Mouse (Mus musculus) olfactory bulb, adult 2 months (tissue): ENCODE results near the gene Rabif. TPM values are rescaled to one million over a fixed set of nuclear protein-coding genes. Genes with fewer than 3 reads are reported as not detected.
A peak's percentile ranks its signal among the peaks of the same experiment; 100 is the strongest.

Experiments
- H3K27ac ChIP-seq: fragments of 200-500 bp; 2 replicates; pipeline ENCODE4 v1.5.1; 2012; ENCODE audit warnings: low read depth, low read length; ENCODE audit not compliant: insufficient read depth
- H3K4me1 ChIP-seq: fragments of 200-500 bp; 2 replicates; pipeline ENCODE4 v1.6.1; 2012; ENCODE audit warnings: low read length; ENCODE audit not compliant: control insufficient read depth, insufficient read depth
- H3K4me3 ChIP-seq: fragments of 200-500 bp; 2 replicates; pipeline ENCODE4 v1.5.1; 2012; ENCODE audit warnings: mild to moderate bottlenecking, low read depth, low read length, moderate library complexity; ENCODE audit not compliant: insufficient read depth
- CTCF ChIP-seq: fragments of 200-500 bp; IDR thresholded peaks from 2 replicates; pipeline ENCODE4 v1.5.1; 2012; ENCODE audit warnings: low read depth, mild to moderate bottlenecking, low read length, moderate library complexity; ENCODE audit not compliant: insufficient read depth
- POLR2A ChIP-seq: fragments of 200-500 bp; IDR thresholded peaks from 2 replicates; pipeline ENCODE4 v1.6.1; 2012; ENCODE audit warnings: mild to moderate bottlenecking, low read depth, low read length, moderate library complexity; ENCODE audit not compliant: insufficient read depth
- WGBS: fragments of 180-500 bp; shearing (Covaris S2); methylation state at CpG from one replicate; pipeline ENCODE4 v1.1.7; 2018; 5-methylcytosine and 5-hydroxymethylcytosine counted together
- polyA plus RNA-seq: library from polyadenylated mRNA; stranded (reverse); fragments of >200 nt; gene quantifications from 2 replicates; pipeline ENCODE4 v1.2.4, GENCODE M21; 2012; ENCODE audit warnings: low replicate concordance; ENCODE audit not compliant: missing spikeins, insufficient read depth, insufficient read length

The Rabif gene
- polyA plus RNA-seq, 1 experiment: not detected

DNA sequence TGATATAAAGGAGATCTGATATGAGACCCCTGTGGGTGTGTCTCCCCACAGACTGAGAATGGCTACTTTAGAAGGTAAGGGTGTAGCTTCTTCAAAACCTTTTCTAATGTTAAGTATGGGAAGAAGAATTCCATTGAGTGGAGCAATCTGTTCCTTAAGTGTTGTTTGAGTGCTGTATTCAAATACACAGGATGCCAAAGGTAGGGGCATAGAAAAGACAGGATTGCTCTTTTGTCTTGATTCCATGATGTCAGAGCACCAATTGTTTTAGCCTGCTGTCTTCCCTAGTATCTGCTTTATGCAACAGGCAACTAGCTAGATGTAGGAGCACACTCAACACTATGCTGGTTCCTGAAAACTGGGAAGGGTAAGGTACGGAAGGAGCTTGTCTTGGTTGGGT is 40.6 kb downstream of the Rabif start:
- H3K4me3 ChIP-seq: no peak overlapping the region
- H3K4me1 ChIP-seq: no peaks in the 10 kb centered on the region
- TF ChIP-seq CTCF: no peak
- TF ChIP-seq POLR2A: no peak
- H3K27ac ChIP-seq: no peak overlapping the region
- 98% methylated on average over 1 of the region's 1 CpGs for WGBS

GRCm38 (mm10) chr1:134535513-134535912 is 41.1 kb downstream of the Rabif start:
- TF ChIP-seq POLR2A: no peak
- TF ChIP-seq CTCF: no peak

GRCm38 (mm10) chr1:134540610-134541009 is 46.2 kb downstream of the Rabif start:
- 97% methylated on average over 10 of the region's 10 CpGs for WGBS
- H3K4me3 ChIP-seq: no peak overlapping the region
- TF ChIP-seq CTCF (no peak), POLR2A (no peak)
- H3K4me1 ChIP-seq: no peaks in the 10 kb centered on the region
- H3K27ac ChIP-seq: no peak overlapping the region

More at GRCm38 (mm10) chr1:134535513-134535912, 41.1 kb downstream of the Rabif start:
- H3K27ac ChIP-seq: no peak overlapping the region
- H3K4me1 ChIP-seq: no peaks in the 10 kb centered on the region
- 70% methylated on average over 3 of the region's 3 CpGs for WGBS
- no peak overlapping the region for H3K4me3 ChIP-seq

GRCm38 (mm10) chr1:134548231-134548630 is 53.8 kb downstream of the Rabif start:
- Histone ChIP-seq H3K4me1 (no peaks in the 10 kb centered on the region), H3K27ac (no peak overlapping the region), H3K4me3 (no peak overlapping the region)
- TF ChIP-seq POLR2A (no peak), CTCF (no peak)
- WGBS: 71% methylated on average over 4 of the region's 4 CpGs

DNA sequence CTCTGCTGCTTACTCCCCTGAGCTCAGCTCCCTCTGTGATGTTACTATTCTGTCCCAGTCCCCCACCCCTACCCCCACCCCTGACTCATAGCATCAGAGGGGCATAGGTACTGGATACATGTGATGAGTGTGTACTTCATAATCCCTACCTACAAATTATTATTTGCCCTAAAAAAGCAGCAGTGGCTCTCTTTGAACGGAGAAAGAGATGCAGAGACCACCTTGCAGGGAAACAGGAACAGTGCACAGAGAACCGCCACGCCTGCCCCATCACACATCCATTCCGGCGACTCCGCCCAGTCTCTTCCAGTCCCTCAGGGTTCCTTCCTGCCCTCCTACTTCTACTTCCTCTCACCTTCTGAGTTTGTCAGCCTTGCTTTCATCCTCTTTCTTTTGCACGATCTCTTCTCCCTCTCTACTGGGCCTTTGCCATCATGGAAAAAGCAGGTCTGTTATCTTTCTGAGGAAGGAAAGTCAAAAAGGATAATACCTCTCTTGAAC is 55.2 kb downstream of the Rabif start, which contains the start of gene Mgat4e:
TSS of gene Mgat4e (minus strand) at position 51 of the 501 bp plus-strand sequence.
- Histone ChIP-seq H3K4me3 (no peak within 1 kb of the TSS), H3K27ac (no peak within 1 kb of the TSS), H3K4me1 (no peaks in the 10 kb centered on the region)
- TF ChIP-seq POLR2A: no peak
- TF ChIP-seq CTCF: no peak
- WGBS: 73% methylated on average over 7 of the region's 7 CpGs

DNA sequence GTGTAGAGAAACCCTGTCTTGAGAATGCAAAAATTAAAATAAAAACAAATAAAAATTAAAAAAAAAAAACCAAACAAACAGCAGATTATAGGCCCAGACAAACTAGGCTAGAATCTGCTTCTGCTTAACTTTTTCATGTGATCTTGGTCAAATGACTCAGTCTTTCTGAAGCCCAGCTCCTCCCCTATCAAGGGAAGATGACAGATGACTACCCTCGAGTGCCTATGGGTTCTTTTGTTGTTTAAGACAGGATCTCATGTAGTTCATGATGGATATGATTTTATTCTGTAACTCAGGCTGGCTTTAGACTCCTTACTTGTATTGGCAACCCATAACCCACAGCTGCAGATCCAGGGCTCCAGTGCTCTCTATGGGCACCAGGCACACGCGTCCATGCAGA is 57.4 kb downstream of the Rabif start:
- WGBS: 86% methylated on average over 3 of the region's 3 CpGs
- TF ChIP-seq POLR2A (no peak), CTCF (no peak)
- Histone ChIP-seq H3K27ac (no peak overlapping the region), H3K4me3 (no peak overlapping the region), H3K4me1 (peaks cover 6% of the 10 kb centered on the region)

DNA sequence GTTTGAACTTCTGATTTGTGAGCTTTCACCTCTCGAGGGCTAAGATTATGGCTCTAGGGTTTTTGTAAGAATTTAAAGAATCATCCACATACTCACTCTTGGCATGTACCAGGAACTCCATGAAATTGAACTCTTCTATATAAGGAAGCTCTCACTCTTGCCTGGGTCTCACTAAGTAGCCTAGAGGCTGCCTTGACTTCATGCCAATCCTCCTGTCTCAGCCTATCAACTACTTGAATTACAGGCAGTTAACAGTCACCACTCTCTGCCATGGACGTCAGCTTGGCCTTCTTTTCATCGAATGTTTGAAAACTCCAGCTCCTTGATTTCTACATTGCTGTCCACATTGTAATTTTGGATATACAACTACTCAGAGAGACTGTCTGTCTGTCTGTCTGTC is 57.9 kb downstream of the Rabif start:
- TF ChIP-seq POLR2A (no peak), CTCF (no peak)
- WGBS: 75% methylated on average over 3 of the region's 3 CpGs
- H3K4me3 ChIP-seq: no peak overlapping the region
- H3K27ac ChIP-seq: no peak overlapping the region
- H3K4me1 ChIP-seq: peaks cover 6% of the 10 kb centered on the region

- 49% methylated on average over 13 of the region's 13 CpGs for WGBS
- Histone ChIP-seq H3K27ac (no peak overlapping the region), H3K4me3 (no peak overlapping the region), H3K4me1 (peaks cover 8% of the 10 kb centered on the region)
- no peak for TF ChIP-seq CTCF
- no peak for TF ChIP-seq POLR2A
Observed at GRCm38 (mm10) chr1:134555240-134555870, 60.9 kb downstream of the Rabif start.

- H3K4me3 ChIP-seq: peak overlapping the region; percentile 79
- H3K27ac ChIP-seq: peak overlapping the region; percentile 86
- TF ChIP-seq CTCF (no peak), POLR2A (no peak)
- WGBS: under 1% methylated on average over 46 of the region's 46 CpGs
- H3K4me1 ChIP-seq: peaks cover 8% of the 10 kb centered on the region
Observed at GRCm38 (mm10) chr1:134555871-134556670, 61.6 kb downstream of the Rabif start.
